Mouse (Mus musculus) layer of hippocampus, adult 6 months (tissue): ENCODE results near the gene Olfr1493-ps1. TPM values are rescaled to one million over a fixed set of nuclear protein-coding genes. Genes with fewer than 3 reads are reported as not detected.

Source experiments
- long read RNA-seq, 2 experiments: library from polyadenylated mRNA; unstranded; transcript quantifications; one replicate each; pipeline ENCODE4 v2.0.0; 2019 to 2020
- polyA plus RNA-seq: library from polyadenylated mRNA; unstranded; fragments of <200 nt; fragmentation: Nextera tagmentation; gene quantifications from 2 replicates; pipeline ENCODE4 v1.2.3, GENCODE M21; 2021

Olfr1493-ps1 gene
- not detected in 2 replicates for polyA plus RNA-seq
- long read RNA-seq, experiment 1: 0 reads
- long read RNA-seq, experiment 2: 0 reads

GRCm38 (mm10) chr19:13722978-13723377 is at the start of gene Olfr1493-ps1:
Gene Olfr1493-ps1 (plus strand): TSS chr19:13723278.

GRCm38 (mm10) chr19:13696968-13697367 is 26.1 kb upstream of the Olfr1493-ps1 start, which contains the start of gene Olfr1491:
Gene Olfr1491 (plus strand): TSS chr19:13697268.

GRCm38 (mm10) chr19:13739428-13739827 is 16.4 kb downstream of the Olfr1493-ps1 start, which contains the start of gene Olfr1494:
Gene Olfr1494 (plus strand): TSS chr19:13739728.

DNA sequence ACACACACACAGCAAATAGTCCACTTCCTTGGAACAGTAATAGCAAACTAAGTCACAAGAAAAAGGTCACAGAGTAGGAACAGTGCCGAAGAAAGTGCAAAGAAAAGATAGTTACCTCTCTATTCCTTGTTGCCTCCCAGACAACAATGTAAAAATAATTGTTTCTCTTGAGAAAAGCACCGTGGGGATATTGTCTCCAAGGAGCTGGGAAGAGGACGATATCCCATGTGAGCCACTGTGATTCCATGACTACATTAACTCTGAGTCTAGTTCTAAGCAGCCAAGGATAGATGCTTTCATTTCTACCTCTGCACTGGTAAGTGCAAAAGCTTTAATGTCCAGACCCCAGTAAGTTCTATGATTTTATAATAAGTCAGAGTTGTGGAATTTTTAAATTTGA is 41.2 kb downstream of the Olfr1493-ps1 start, which contains the start of gene Olfr1495:
Gene Olfr1495 (plus strand): TSS at position 301 of the 400 bp plus-strand sequence.

GRCm38 (mm10) chr19:13777578-13777977 is 54.5 kb downstream of the Olfr1493-ps1 start, which contains the start of gene Olfr1496:
Gene Olfr1496 (plus strand): TSS chr19:13777878.

Other genes starting within 250 kb of the Olfr1493-ps1 start
- gene Olfr1475, start 243.1 kb upstream of the Olfr1493-ps1 start, polyA plus RNA-seq: not detected in 2 replicates
- not detected in 2 replicates for gene Olfr1477, start 222.7 kb upstream of the Olfr1493-ps1 start, polyA plus RNA-seq
- gene Olfr1480, start 195.4 kb upstream of the Olfr1493-ps1 start, polyA plus RNA-seq: not detected in 2 replicates
- not detected in 2 replicates for gene Olfr1484, start 139.8 kb upstream of the Olfr1493-ps1 start, polyA plus RNA-seq
- gene Olfr1487, start 105.9 kb upstream of the Olfr1493-ps1 start, polyA plus RNA-seq: not detected in 2 replicates
- not detected in 2 replicates for gene Olfr1489, start 91.7 kb upstream of the Olfr1493-ps1 start, polyA plus RNA-seq
- gene Olfr1490, start 72.2 kb upstream of the Olfr1493-ps1 start, polyA plus RNA-seq: not detected in 2 replicates
- not detected in 2 replicates for gene Olfr1491, start 26.0 kb upstream of the Olfr1493-ps1 start, polyA plus RNA-seq
- gene Olfr1494, start 16.4 kb downstream of the Olfr1493-ps1 start, polyA plus RNA-seq: not detected in 2 replicates
- not detected in 2 replicates for gene Olfr1495, start 41.3 kb downstream of the Olfr1493-ps1 start, polyA plus RNA-seq
- gene Olfr1496, start 54.6 kb downstream of the Olfr1493-ps1 start, polyA plus RNA-seq: not detected in 2 replicates
- not detected in 2 replicates for gene Olfr1497, start 74.9 kb downstream of the Olfr1493-ps1 start, polyA plus RNA-seq
- not detected in 2 replicates for gene Olfr1499, start 96.2 kb downstream of the Olfr1493-ps1 start, polyA plus RNA-seq
- gene Olfr1500, start 107.2 kb downstream of the Olfr1493-ps1 start, polyA plus RNA-seq: not detected in 2 replicates
- gene Olfr1501, start 127.4 kb downstream of the Olfr1493-ps1 start, polyA plus RNA-seq: not detected in 2 replicates
- gene Olfr1502, start 138.5 kb downstream of the Olfr1493-ps1 start, polyA plus RNA-seq: not detected in 2 replicates
- gene Olfr1504, start 174.7 kb downstream of the Olfr1493-ps1 start, polyA plus RNA-seq: not detected in 2 replicates
- not detected in 2 replicates for gene Olfr1505, start 190.3 kb downstream of the Olfr1493-ps1 start, polyA plus RNA-seq